9 mouse cellular contexts compared by ENCODE assay signal in genomic region chr19:6492124-6492523, GRCm38 (mm10). TPM values are rescaled to one million over a fixed set of nuclear protein-coding genes. Genes with fewer than 3 reads are reported as not detected.
A peak's percentile ranks its signal among the peaks of the same experiment; 100 is the strongest.
DNase-seq lines count a peak whose midpoint lies in the region; ATAC-seq and TF ChIP-seq lines count a peak whose summit lies in the region.
"Had no signal": no experiment of that assay in that cellular context is flagged by ENCODE, and none has a peak within 500 bp of the region (broad histone marks: within the 10 kb centered on the region; RNA-seq: fewer than 3 reads in every experiment).

No protein-coding gene starts in this region.

- H3K9ac ChIP-seq in liver, embryonic 11.5 days (ENCODE audit: low read depth, low read length), result no peak overlapping the region

- 24% methylated on average over 12 of the region's 12 CpGs for WGBS in liver, embryonic 11.5 days
- WGBS in olfactory bulb, adult 2 months, result 13% methylated on average over 12 of the region's 12 CpGs

- no peak for ATAC-seq in liver, embryonic 11.5 days (replicated peaks; ENCODE audit: low FRiP score)
- no peak for ATAC-seq in megakaryocyte, adult 5-6 weeks (ENCODE audit: poor library complexity, severe bottlenecking)

- H3K36me3 ChIP-seq in E14TG2a.4 (ENCODE audit: insufficient read depth, low read length), result no peaks in the 10 kb centered on the region
- H3K36me3 ChIP-seq in liver, embryonic 11.5 days (ENCODE audit: control insufficient read depth, insufficient read depth, low read length), result no peaks in the 10 kb centered on the region

- TF ChIP-seq CTCF in E14TG2a.4 (conservative IDR thresholded peaks at IDR 0.05; ENCODE audit: low read length), result peak; percentile 90
- TF ChIP-seq CTCF in cortical plate, adult 2 months (IDR thresholded peaks at IDR 0.05; ENCODE audit: extremely low read depth, insufficient read depth, low read length), result peak; percentile 79
- TF ChIP-seq CTCF in olfactory bulb, adult 2 months (IDR thresholded peaks at IDR 0.05; ENCODE audit: insufficient read depth, low read depth, low read length), result peak; percentile 75; the same call in 1 of the 2 replicates

- 0 out of 2 replicates have a peak overlapping the region, but pooled peaks have one; percentile 32 for H3K4me3 ChIP-seq in E14TG2a.4 (replicated peaks; ENCODE audit: low read length)
- no peak overlapping the region for H3K4me3 ChIP-seq in cortical plate, adult 2 months (ENCODE audit: insufficient read depth, low read length)
- no peak overlapping the region for H3K4me3 ChIP-seq in liver, embryonic 11.5 days (ENCODE audit: low read depth, low read length)
- no peak overlapping the region for H3K4me3 ChIP-seq in olfactory bulb, adult 2 months (ENCODE audit: insufficient read depth, low read depth, low read length)

- no peak overlapping the region for H3K4me2 ChIP-seq in liver, embryonic 11.5 days

- H3K4me1 ChIP-seq in E14TG2a.4 (replicated peaks; ENCODE audit: low read depth, low read length), result peaks cover 42% of the 10 kb centered on the region
- no peaks in the 10 kb centered on the region for H3K4me1 ChIP-seq in cortical plate, adult 2 months (ENCODE audit: control insufficient read depth, insufficient read depth, low read length)
- H3K4me1 ChIP-seq in liver, embryonic 11.5 days (replicated peaks; ENCODE audit: control insufficient read depth, insufficient read depth, low read length), result no peaks in the 10 kb centered on the region
- H3K4me1 ChIP-seq in olfactory bulb, adult 2 months (ENCODE audit: control insufficient read depth, insufficient read depth, low read length), result peaks cover 58% of the 10 kb centered on the region

- intact Hi-C loops in gastrocnemius, postnatal 14 days (cut with DNase I; ENCODE audit: low total_unique reads), result no loop called here

- peak; percentile 74 for DNase-seq in adrenal gland, adult 2 months
- peak; percentile 55 for DNase-seq in gastrocnemius, postnatal 14 days
- DNase-seq in kidney, postnatal 10 days, result peak; percentile 84
- peak; percentile 52 for DNase-seq in liver, embryonic 11.5 days (ENCODE audit: low spot score)

- H3K27ac ChIP-seq in cortical plate, adult 2 months (ENCODE audit: insufficient read depth, low read length), result no peak overlapping the region
- H3K27ac ChIP-seq in liver, embryonic 11.5 days (ENCODE audit: low read depth, low read length), result no peak overlapping the region
- H3K27ac ChIP-seq in olfactory bulb, adult 2 months (ENCODE audit: insufficient read depth, low read depth, low read length), result peak overlapping the region; percentile 13; the same call in 1 of the 2 replicates

- H3K27me3 ChIP-seq in E14TG2a.4 (ENCODE audit: insufficient read depth, low read length), result peaks cover 76% of the 10 kb centered on the region
- peaks cover 51% of the 10 kb centered on the region for H3K27me3 ChIP-seq in liver, embryonic 11.5 days (replicated peaks; ENCODE audit: control insufficient read depth, insufficient read depth, low read length)

- TF ChIP-seq POLR2A in cortical plate, adult 2 months (IDR thresholded peaks at IDR 0.05; ENCODE audit: extremely low read depth, insufficient read depth, low read length), result no peak
- no peak for TF ChIP-seq POLR2A in olfactory bulb, adult 2 months (IDR thresholded peaks at IDR 0.05; ENCODE audit: insufficient read depth, low read depth, low read length)

- H3K9me3 ChIP-seq in E14TG2a.4 (ENCODE audit: low read length), result no peaks in the 10 kb centered on the region
- no peaks in the 10 kb centered on the region for H3K9me3 ChIP-seq in liver, embryonic 11.5 days (ENCODE audit: control insufficient read depth, low read length)

RNA-seq across cellular contexts. Expression of gene Slc22a12, which starts 50.7 kb away (rescaled TPM):
- total RNA-seq in adrenal gland, adult 2 months (2021), result under 1 TPM; 0.37 to 0.45 TPM
- 0.11 and 0.32 TPM in 2 replicates for polyA plus RNA-seq in adrenal gland, adult 2 months (2012; rRNA removed)
- polyA plus RNA-seq in cortical plate, adult 2 months (2012; rRNA removed), result 0.15 and 0.38 TPM in 2 replicates
- not detected for total RNA-seq in gastrocnemius, postnatal 14 days (2021)
- polyA plus RNA-seq in liver, embryonic 11.5 days (2014; fragmentation: Nextera tagmentation; extraction: Ambion mirVana), result not detected in 2 replicates
- polyA plus RNA-seq in olfactory bulb, adult 2 months (2012; ENCODE audit: insufficient read depth, insufficient read length, low replicate concordance, missing spikeins), result not detected in 2 replicates
- total RNA-seq in megakaryocyte, adult 5-6 weeks (2015), result not detected in 2 replicates
- not detected in 2 replicates for total RNA-seq in megakaryocyte, adult 5-6 weeks (2017)
- total RNA-seq: gastrocnemius, postnatal 4 days had no signal
